Mouse (Mus musculus): Measurements from ENCODE around the gene Capza1. TPM values are rescaled to one million over a fixed set of nuclear protein-coding genes. Genes with fewer than 3 reads are reported as not detected.

Gene Capza1
- polyA plus RNA-seq, 1 experiment: 173 TPM

GRCm38 (mm10) chr3:104790401-104790937 lies 73.8 kb downstream of the Capza1 start:
- peaks cover 56% of the 10 kb centered on the region for H3K4me1 ChIP-seq (ENCODE audit: control insufficient read depth, insufficient read depth, low read length)
- no peak overlapping the region for H3K4me3 ChIP-seq (ENCODE audit: insufficient read depth, low read length)
- no peak overlapping the region for H3K27ac ChIP-seq (ENCODE audit: insufficient read depth, low read depth, low read length)
- TF ChIP-seq CTCF (IDR thresholded peaks at IDR 0.05; ENCODE audit: low read depth, low read length) (no peak), POLR2A (IDR thresholded peaks at IDR 0.05; ENCODE audit: borderline replicate concordance, low read depth, low read length) (no peak)

- Histone ChIP-seq H3K4me1 (ENCODE audit: control insufficient read depth, insufficient read depth, low read length) (peaks cover 51% of the 10 kb centered on the region), H3K4me3 (ENCODE audit: insufficient read depth, low read length) (no peak overlapping the region), H3K27ac (ENCODE audit: insufficient read depth, low read depth, low read length) (no peak overlapping the region)
- TF ChIP-seq POLR2A (IDR thresholded peaks at IDR 0.05; ENCODE audit: borderline replicate concordance, low read depth, low read length) (no peak), CTCF (IDR thresholded peaks at IDR 0.05; ENCODE audit: low read depth, low read length) (no peak)
These were observed 74.5 kb downstream of the Capza1 start for GRCm38 (mm10) chr3:104789822-104790221.

GRCm38 (mm10) chr3:104789312-104789605 lies 75.0 kb downstream of the Capza1 start:
- Histone ChIP-seq H3K4me1 (ENCODE audit: control insufficient read depth, insufficient read depth, low read length) (peaks cover 49% of the 10 kb centered on the region), H3K27ac (ENCODE audit: insufficient read depth, low read depth, low read length) (no peak overlapping the region), H3K4me3 (ENCODE audit: insufficient read depth, low read length) (peak overlapping the region; percentile 69)
- TF ChIP-seq POLR2A (IDR thresholded peaks at IDR 0.05; ENCODE audit: borderline replicate concordance, low read depth, low read length): no peak
- no peak for TF ChIP-seq CTCF (IDR thresholded peaks at IDR 0.05; ENCODE audit: low read depth, low read length)

- Histone ChIP-seq H3K4me1 (ENCODE audit: control insufficient read depth, insufficient read depth, low read length) (peaks cover 44% of the 10 kb centered on the region), H3K4me3 (ENCODE audit: insufficient read depth, low read length) (peak overlapping the region; percentile 69), H3K27ac (ENCODE audit: insufficient read depth, low read depth, low read length) (no peak overlapping the region)
- peak; percentile 68 for TF ChIP-seq CTCF (IDR thresholded peaks at IDR 0.05; ENCODE audit: low read depth, low read length)
- no peak for TF ChIP-seq POLR2A (IDR thresholded peaks at IDR 0.05; ENCODE audit: borderline replicate concordance, low read depth, low read length)
These were observed 75.6 kb downstream of the Capza1 start for GRCm38 (mm10) chr3:104788561-104789311.

- TF ChIP-seq POLR2A (IDR thresholded peaks at IDR 0.05; ENCODE audit: borderline replicate concordance, low read depth, low read length) (no peak), CTCF (IDR thresholded peaks at IDR 0.05; ENCODE audit: low read depth, low read length) (no peak)
- Histone ChIP-seq H3K4me3 (ENCODE audit: insufficient read depth, low read length) (peak within 1 kb of the TSS; percentile 69), H3K4me1 (ENCODE audit: control insufficient read depth, insufficient read depth, low read length) (peaks cover 40% of the 10 kb centered on the region), H3K27ac (ENCODE audit: insufficient read depth, low read depth, low read length) (no peak within 1 kb of the TSS)
These were observed 76.2 kb downstream of the Capza1 start, which contains the start of gene Rhoc for GRCm38 (mm10) chr3:104788075-104788474. Gene Rhoc (plus strand): TSS chr3:104788375.

- Histone ChIP-seq H3K4me3 (ENCODE audit: insufficient read depth, low read length) (no peak overlapping the region), H3K4me1 (ENCODE audit: control insufficient read depth, insufficient read depth, low read length) (peaks cover 14% of the 10 kb centered on the region), H3K27ac (ENCODE audit: insufficient read depth, low read depth, low read length) (no peak overlapping the region)
- TF ChIP-seq POLR2A (IDR thresholded peaks at IDR 0.05; ENCODE audit: borderline replicate concordance, low read depth, low read length): no peak
- TF ChIP-seq CTCF (IDR thresholded peaks at IDR 0.05; ENCODE audit: low read depth, low read length): no peak
These were observed 79.0 kb downstream of the Capza1 start for GRCm38 (mm10) chr3:104785284-104785683.

GRCm38 (mm10) chr3:104783971-104784500 lies 80.3 kb downstream of the Capza1 start:
- Histone ChIP-seq H3K4me1 (ENCODE audit: control insufficient read depth, insufficient read depth, low read length) (peaks cover 2% of the 10 kb centered on the region; the same call in 1 of the 2 replicates), H3K27ac (ENCODE audit: insufficient read depth, low read depth, low read length) (no peak overlapping the region), H3K4me3 (ENCODE audit: insufficient read depth, low read length) (no peak overlapping the region)
- no peak for TF ChIP-seq POLR2A (IDR thresholded peaks at IDR 0.05; ENCODE audit: borderline replicate concordance, low read depth, low read length)
- no peak for TF ChIP-seq CTCF (IDR thresholded peaks at IDR 0.05; ENCODE audit: low read depth, low read length)

GRCm38 (mm10) chr3:104782061-104782681 lies 82.1 kb downstream of the Capza1 start:
- TF ChIP-seq CTCF (IDR thresholded peaks at IDR 0.05; ENCODE audit: low read depth, low read length) (no peak), POLR2A (IDR thresholded peaks at IDR 0.05; ENCODE audit: borderline replicate concordance, low read depth, low read length) (no peak)
- Histone ChIP-seq H3K4me1 (ENCODE audit: control insufficient read depth, insufficient read depth, low read length) (peaks cover 2% of the 10 kb centered on the region; the same call in 1 of the 2 replicates), H3K4me3 (ENCODE audit: insufficient read depth, low read length) (peak overlapping the region; percentile 58), H3K27ac (ENCODE audit: insufficient read depth, low read depth, low read length) (no peak overlapping the region)

- H3K27ac ChIP-seq (ENCODE audit: insufficient read depth, low read depth, low read length): no peak within 1 kb of the TSS
- TF ChIP-seq CTCF (IDR thresholded peaks at IDR 0.05; ENCODE audit: low read depth, low read length): no peak
- no peak for TF ChIP-seq POLR2A (IDR thresholded peaks at IDR 0.05; ENCODE audit: borderline replicate concordance, low read depth, low read length)
- H3K4me1 ChIP-seq (ENCODE audit: control insufficient read depth, insufficient read depth, low read length): peaks cover 2% of the 10 kb centered on the region; the same call in 1 of the 2 replicates
These were observed 82.8 kb downstream of the Capza1 start, which contains the start of gene Fam19a3 for GRCm38 (mm10) chr3:104781471-104781903. Gene Fam19a3 (minus strand): TSS chr3:104781840.

More at GRCm38 (mm10) chr3:104781471-104781903, 82.8 kb downstream of the Capza1 start, which contains the start of gene Fam19a3:
- peak within 1 kb of the TSS; percentile 58 for H3K4me3 ChIP-seq (ENCODE audit: insufficient read depth, low read length)
